Mouse (Mus musculus) ES-Bruce4 (cell line): ENCODE measurements at regions not wholly inside any gene's neighbourhood (a gene's known extent, or its start where the extent isn't known, plus 50 kb on each side); places are given as distances from the start of the nearest gene placed in this dataset.

ENCODE experiments used
- CTCF ChIP-seq: IDR thresholded peaks from one replicate; pipeline ENCODE4 v1.8.1; 2011; ENCODE audit warnings: low read depth, low read length
- EP300 ChIP-seq: IDR thresholded peaks from 2 replicates; pipeline ENCODE4 v1.6.1; 2011; ENCODE audit warnings: low read depth, low read length; ENCODE audit not compliant: insufficient read depth
- POLR2A ChIP-seq: IDR thresholded peaks from one replicate; pipeline ENCODE4 v1.8.1; 2011; ENCODE audit warnings: low read length; ENCODE audit not compliant: insufficient read depth

DNA sequence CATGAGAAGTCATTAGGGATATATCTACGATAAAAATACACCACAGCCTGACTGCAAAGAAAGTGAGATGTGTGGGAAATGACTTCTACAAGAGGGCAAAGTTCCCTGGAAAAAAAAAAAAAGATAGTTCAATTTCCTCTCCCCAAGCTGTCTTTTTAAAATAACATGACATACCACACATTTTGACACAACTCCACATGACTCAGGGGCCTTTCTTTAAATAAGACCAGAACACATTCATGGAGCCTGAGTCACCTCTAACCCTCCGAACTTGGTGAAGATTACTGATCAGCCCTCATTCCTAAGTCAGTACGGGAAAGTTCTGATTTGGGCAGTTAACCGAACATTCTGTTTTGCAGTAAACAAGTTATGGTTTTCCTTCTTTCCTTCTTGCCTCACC, 515.6 kb upstream of the Klf6 start:
- no peak for TF ChIP-seq POLR2A
- TF ChIP-seq CTCF, result no peak
- TF ChIP-seq EP300, result no peak
